Mouse (Mus musculus) lung, embryonic 16.5 days (tissue): ENCODE data around the gene Hist1h1t. TPM values are rescaled to one million over a fixed set of nuclear protein-coding genes. Genes with fewer than 3 reads are reported as not detected.
"Not testable (repeated sequence)": the region's sequence is repeated elsewhere in the genome, so short reads cannot be mapped to it uniquely, and the experiment has no call there.

Experiments
- ATAC-seq: fragments of 200-750 bp; cut with Nextera tagmentation; 2 replicates; pipeline ENCODE4 v1.8.0; 2017; ENCODE audit warnings: low read depth, mild to moderate bottlenecking, moderate library complexity
- H3K27ac ChIP-seq: fragments of 300-500 bp; sonication (generic); 2 replicates; pipeline ENCODE4 v1.5.1; 2014; ENCODE audit warnings: mild to moderate bottlenecking, control low read depth, low read length
- H3K27me3 ChIP-seq: fragments of 300-500 bp; sonication (generic); 2 replicates; pipeline ENCODE4 v1.6.1; 2014; ENCODE audit warnings: low read depth, low read length, mixed read lengths; ENCODE audit not compliant: control insufficient read depth, insufficient read depth
- H3K36me3 ChIP-seq: fragments of 300-500 bp; sonication (generic); 2 replicates; pipeline ENCODE4 v1.6.1; 2014; ENCODE audit warnings: low read length; ENCODE audit not compliant: control insufficient read depth, insufficient read depth
- H3K4me1 ChIP-seq: fragments of 300-500 bp; sonication (generic); replicated peaks from 2 replicates; pipeline ENCODE4 v1.6.1; 2014; ENCODE audit warnings: low read length, mixed read lengths; ENCODE audit not compliant: control insufficient read depth, insufficient read depth
- H3K4me2 ChIP-seq: fragments of 300-500 bp; sonication (generic); 2 replicates; pipeline ENCODE4 v1.6.1; 2014; ENCODE audit warnings: low read depth, low read length, control low read depth
- H3K4me3 ChIP-seq: fragments of 300-500 bp; sonication (generic); 2 replicates; pipeline ENCODE4 v1.5.1; 2014; ENCODE audit warnings: mild to moderate bottlenecking, low read length, control low read depth
- H3K9ac ChIP-seq: fragments of 300-500 bp; sonication (generic); 2 replicates; pipeline ENCODE4 v1.6.1; 2014; ENCODE audit warnings: low read length, control low read depth
- H3K9me3 ChIP-seq: fragments of 300-500 bp; sonication (generic); 2 replicates; pipeline ENCODE4 v1.6.1; 2016; ENCODE audit warnings: low read length; ENCODE audit not compliant: control insufficient read depth
- WGBS: fragments of 180-500 bp; shearing (Covaris S2); extraction: QIAGEN DNeasy Blood & Tissue Kit; methylation state at CpG from one replicate; pipeline ENCODE4 v1.1.7; 2014; 5-methylcytosine and 5-hydroxymethylcytosine counted together
- polyA plus RNA-seq: library from polyadenylated mRNA; unstranded; fragments of >200 nt; fragmentation: Nextera tagmentation; extraction: Ambion mirVana; gene quantifications from 2 replicates; pipeline ENCODE4 v1.2.1, GENCODE M21; 2015

Hist1h1t gene
- polyA plus RNA-seq, result 0.16 and 0.48 TPM in 2 replicates

GRCm38 (mm10) chr13:23695514-23695913, at the start of gene Hist1h1t:
TSS of gene Hist1h1t (plus strand) at chr13:23695814.
- Histone ChIP-seq H3K36me3 (no peaks in the 10 kb centered on the region), H3K4me1 (peaks cover 14% of the 10 kb centered on the region), H3K4me2 (peak within 1 kb of the TSS; percentile 9), H3K27ac (peak within 1 kb of the TSS; percentile 84), H3K9me3 (no peaks in the 10 kb centered on the region), H3K9ac (peak within 1 kb of the TSS; percentile 39; the same call in 1 of the 2 replicates), H3K27me3 (no peaks in the 10 kb centered on the region), H3K4me3 (no peak within 1 kb of the TSS)
- 34% methylated on average over 9 of the region's 13 CpGs for WGBS
- no peak for ATAC-seq

GRCm38 (mm10) chr13:23659636-23660366, 35.8 kb upstream of the Hist1h1t start:
- no peak for ATAC-seq
- Histone ChIP-seq H3K27me3 (no peaks in the 10 kb centered on the region), H3K36me3 (no peaks in the 10 kb centered on the region), H3K9ac (no peak overlapping the region), H3K27ac (no peak overlapping the region), H3K4me3 (no peak overlapping the region), H3K4me1 (no peaks in the 10 kb centered on the region), H3K9me3 (no peaks in the 10 kb centered on the region), H3K4me2 (no peak overlapping the region)
- 62% methylated on average over 6 of the region's 6 CpGs for WGBS

- Histone ChIP-seq H3K9ac (no peak overlapping the region), H3K9me3 (no peaks in the 10 kb centered on the region), H3K27me3 (no peaks in the 10 kb centered on the region), H3K4me1 (no peaks in the 10 kb centered on the region), H3K36me3 (no peaks in the 10 kb centered on the region), H3K4me2 (no peak overlapping the region), H3K4me3 (no peak overlapping the region), H3K27ac (no peak overlapping the region)
- 43% methylated on average over 3 of the region's 3 CpGs for WGBS
- ATAC-seq, result no peak
Observed at GRCm38 (mm10) chr13:23662536-23662935, 33.1 kb upstream of the Hist1h1t start.

DNA sequence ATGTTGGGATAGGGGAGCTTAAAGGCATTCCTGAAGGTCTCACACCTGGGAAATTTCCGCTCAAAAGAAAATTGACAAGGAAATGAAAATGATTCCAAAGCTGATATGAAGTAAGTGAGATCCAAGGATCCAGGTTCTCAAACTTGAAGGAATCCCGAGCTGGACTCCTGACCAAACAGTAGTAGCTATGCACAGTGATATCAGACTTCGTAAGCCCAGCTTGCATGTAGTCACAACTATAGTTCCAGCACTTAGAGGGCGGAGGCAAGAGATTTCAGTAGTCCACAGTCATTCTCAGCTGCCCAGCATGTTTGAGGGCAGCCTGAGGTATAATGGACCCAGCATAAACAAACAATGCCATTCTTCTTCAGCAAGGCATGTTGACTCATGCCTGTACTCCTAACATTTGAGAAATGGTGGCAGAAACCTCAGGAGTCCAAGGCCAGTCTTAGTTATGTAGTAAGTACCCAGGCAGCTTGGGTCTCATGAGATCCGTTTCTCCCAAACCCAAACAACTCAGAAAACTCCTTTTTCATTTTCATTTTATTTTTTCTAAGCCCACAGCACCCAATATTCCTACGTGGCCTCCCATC, 13.5 kb upstream of the Hist1h1t start:
- no peak overlapping the region for H3K4me2 ChIP-seq
- 70% methylated on average over 6 of the region's 6 CpGs for WGBS
- no peaks in the 10 kb centered on the region for H3K36me3 ChIP-seq
- H3K4me1 ChIP-seq, result peaks cover 8% of the 10 kb centered on the region; the same call in 1 of the 2 replicates
- H3K9me3 ChIP-seq, result no peaks in the 10 kb centered on the region
- H3K4me3 ChIP-seq, result no peak overlapping the region
- no peak overlapping the region for H3K9ac ChIP-seq
- no peaks in the 10 kb centered on the region for H3K27me3 ChIP-seq
- H3K27ac ChIP-seq, result no peak overlapping the region
- ATAC-seq, result no peak

DNA sequence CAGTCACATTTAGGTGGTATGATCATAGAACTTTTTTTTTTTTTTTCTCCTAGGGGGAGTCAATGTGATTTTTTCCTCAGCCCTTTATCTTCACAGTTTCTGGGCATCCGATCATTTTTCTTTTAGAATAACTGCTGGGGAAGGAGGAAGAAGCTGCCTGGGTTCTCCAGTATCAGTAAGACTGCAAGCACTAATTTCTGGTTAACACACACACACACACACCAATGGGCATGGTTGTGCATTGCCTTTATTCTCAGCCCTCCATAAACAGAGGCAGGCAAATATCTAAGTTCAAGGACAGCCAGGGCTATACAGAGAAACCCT, 13.0 kb upstream of the Hist1h1t start:
- Histone ChIP-seq H3K4me2 (peak overlapping the region; percentile 62), H3K9me3 (no peaks in the 10 kb centered on the region), H3K27me3 (no peaks in the 10 kb centered on the region), H3K9ac (peak overlapping the region; percentile 61), H3K36me3 (no peaks in the 10 kb centered on the region), H3K27ac (peak overlapping the region; percentile 94), H3K4me3 (peak overlapping the region; percentile 46), H3K4me1 (peaks cover 8% of the 10 kb centered on the region; the same call in 1 of the 2 replicates)
- WGBS, result 22% methylated on average over 1 of the region's 1 CpGs
- no peak for ATAC-seq

DNA sequence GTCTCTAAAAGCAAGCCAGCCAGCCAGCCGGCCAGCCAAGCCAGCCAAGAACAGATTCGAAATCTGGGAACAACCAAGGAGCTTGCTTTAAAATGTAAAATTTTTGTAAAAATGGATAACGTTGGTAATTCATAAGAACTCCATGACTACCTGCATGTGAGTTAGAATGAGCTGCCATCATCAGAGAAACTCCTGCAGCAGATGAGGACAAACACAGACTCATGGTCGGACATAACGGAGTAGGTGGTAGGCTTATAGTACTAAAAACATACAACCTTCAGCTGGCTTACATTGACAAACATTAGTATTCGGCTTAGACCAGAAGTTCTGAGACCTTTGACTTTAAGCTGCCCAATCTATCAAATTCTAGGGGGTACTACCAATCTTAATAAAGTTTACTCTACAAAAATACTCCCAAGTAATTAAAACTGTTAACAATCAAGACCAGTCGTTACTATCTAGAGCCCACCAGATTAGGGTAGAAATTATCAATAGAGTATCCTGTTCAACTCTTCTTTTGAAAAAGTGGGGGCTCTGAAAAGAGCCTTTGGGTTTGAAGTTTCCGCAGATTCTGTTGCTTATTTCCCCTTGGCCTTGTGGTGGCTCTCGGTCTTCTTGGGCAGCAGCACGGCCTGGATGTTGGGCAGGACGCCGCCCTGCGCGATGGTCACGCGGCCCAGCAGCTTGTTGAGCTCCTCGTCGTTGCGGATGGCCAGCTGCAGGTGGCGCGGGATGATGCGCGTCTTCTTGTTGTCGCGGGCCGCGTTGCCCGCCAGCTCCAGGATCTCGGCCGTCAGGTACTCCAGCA, 12.5 kb upstream of the Hist1h1t start:
- peak; percentile 31 for ATAC-seq
- not testable (repeated sequence) for H3K27me3 ChIP-seq, H3K36me3 ChIP-seq, H3K9me3 ChIP-seq, H3K4me1 ChIP-seq
- peak overlapping the region; percentile 94 for H3K27ac ChIP-seq
- 11% methylated on average over 10 of the region's 30 CpGs for whole genome bisulfite sequencing
- peak overlapping the region; percentile 46 for H3K4me3 ChIP-seq
- H3K9ac ChIP-seq, result peak overlapping the region; percentile 61
- H3K4me2 ChIP-seq, result peak overlapping the region; percentile 62

- ATAC-seq, result peak; percentile 98
- Histone ChIP-seq H3K4me1 (peaks cover 8% of the 10 kb centered on the region; the same call in 1 of the 2 replicates), H3K4me2 (peak within 1 kb of the TSS; percentile 81), H3K36me3 (no peaks in the 10 kb centered on the region), H3K27me3 (no peaks in the 10 kb centered on the region), H3K27ac (peak within 1 kb of the TSS; percentile 99), H3K9me3 (no peaks in the 10 kb centered on the region), H3K9ac (peak within 1 kb of the TSS; percentile 69), H3K4me3 (peak within 1 kb of the TSS; percentile 57)
- WGBS, result under 1% methylated on average over 29 of the region's 32 CpGs
Observed at GRCm38 (mm10) chr13:23683755-23684281, 11.8 kb upstream of the Hist1h1t start, which contains the start of the genes Hist1h2ac and Hist1h2bc. TSS of gene Hist1h2ac (minus strand) at chr13:23683948. TSS of gene Hist1h2bc (plus strand) at chr13:23684199.

DNA sequence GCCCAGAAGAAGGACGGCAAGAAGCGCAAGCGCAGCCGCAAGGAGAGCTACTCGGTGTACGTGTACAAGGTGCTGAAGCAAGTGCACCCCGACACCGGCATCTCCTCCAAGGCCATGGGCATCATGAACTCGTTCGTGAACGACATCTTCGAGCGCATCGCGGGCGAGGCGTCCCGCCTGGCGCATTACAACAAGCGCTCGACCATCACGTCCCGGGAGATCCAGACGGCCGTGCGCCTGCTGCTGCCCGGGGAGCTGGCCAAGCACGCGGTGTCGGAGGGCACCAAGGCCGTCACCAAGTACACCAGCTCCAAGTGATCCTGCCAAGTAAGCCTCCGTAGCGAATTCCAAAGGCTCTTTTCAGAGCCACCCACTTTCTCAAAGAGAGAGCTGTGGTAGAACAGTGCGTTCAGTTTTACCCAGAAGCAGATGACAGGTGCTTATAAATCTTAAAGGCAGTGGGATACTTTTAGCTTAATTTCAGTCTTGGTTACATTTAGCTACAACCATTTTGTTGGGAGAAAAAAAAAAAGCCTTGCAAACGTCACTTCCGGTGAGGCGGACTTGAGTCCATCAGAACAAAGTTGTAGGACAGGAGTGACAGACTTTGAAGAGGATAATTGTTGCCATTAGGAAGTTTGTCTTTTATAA, 11.2 kb upstream of the Hist1h1t start:
- H3K4me1 ChIP-seq, H3K9me3 ChIP-seq, H3K27me3 ChIP-seq, H3K36me3 ChIP-seq: not testable (repeated sequence)
- ATAC-seq, result peak; percentile 19
- 0% methylated on average over 11 of the region's 37 CpGs for WGBS
- H3K27ac ChIP-seq, result peak overlapping the region; percentile 99
- H3K4me2 ChIP-seq, result peak overlapping the region; percentile 81
- peak overlapping the region; percentile 57 for H3K4me3 ChIP-seq
- peak overlapping the region; percentile 69 for H3K9ac ChIP-seq
